Mouse (Mus musculus) layer of hippocampus, postnatal 10 days (tissue): Measurements from ENCODE around the gene Olfr1378. TPM values are rescaled to one million over a fixed set of nuclear protein-coding genes. Genes with fewer than 3 reads are reported as not detected.

Experiments
- DNase-seq, 2 experiments: peaks; one replicate each; pipeline ENCODE4 v3.0.0; 2021; ENCODE audit warnings: low spot score in 2 of 2
- long read RNA-seq: library from polyadenylated mRNA; stranded (forward); transcript quantifications from one replicate; pipeline ENCODE4 v2.0.0, GENCODE M21; 2023
- total RNA-seq, 2 experiments: library from RNA; stranded (reverse); gene quantifications; 2 replicates each; pipeline ENCODE4 v1.2.3; 2021

The Olfr1378 gene
- not detected for total RNA-seq
- long read RNA-seq: 0 reads

DNA sequence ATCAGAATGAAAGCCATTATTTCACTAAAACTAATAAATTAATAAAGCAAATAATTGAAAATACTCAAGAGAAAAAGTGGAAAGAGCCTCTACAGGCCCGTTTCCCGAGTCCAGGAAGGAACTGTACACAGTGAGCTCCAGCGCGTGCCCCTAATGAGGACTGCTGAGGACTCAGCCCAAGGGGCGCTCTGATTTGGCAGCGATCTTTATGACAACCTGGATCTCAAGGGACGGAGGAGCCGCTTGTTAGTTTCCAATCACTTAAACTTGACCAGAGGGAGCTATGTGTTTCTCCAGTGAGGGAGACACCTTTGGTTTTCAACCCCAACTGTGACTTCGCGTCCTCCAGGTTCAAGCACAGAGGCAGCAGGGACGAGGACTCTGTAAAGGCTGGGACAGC is at the start of gene Olfr1378:
TSS of gene Olfr1378 (plus strand) at position 301 of the 400 bp plus-strand sequence.
- no peak for DNase-seq

GRCm38 (mm10) chr11:50930469-50931014 is 35.8 kb upstream of the Olfr1378 start:
- peak; percentile 14 to 17 for DNase-seq

- DNase-seq: no peak
Measured at GRCm38 (mm10) chr11:50931021-50931420, 35.3 kb upstream of the Olfr1378 start.

GRCm38 (mm10) chr11:50931451-50931866 is 34.9 kb upstream of the Olfr1378 start, which contains the start of gene Zfp354b:
Gene Zfp354b, minus strand, starts transcription at chr11:50931633.
- DNase-seq: peak; percentile 79 to 85

- DNase-seq: no peak
Measured at GRCm38 (mm10) chr11:50932040-50932439, 34.3 kb upstream of the Olfr1378 start.

GRCm38 (mm10) chr11:50938435-50938834 is 27.9 kb upstream of the Olfr1378 start:
- no peak for DNase-seq

GRCm38 (mm10) chr11:50939621-50940366 is 26.5 kb upstream of the Olfr1378 start:
- DNase-seq: peak; percentile 27 to 30

DNA sequence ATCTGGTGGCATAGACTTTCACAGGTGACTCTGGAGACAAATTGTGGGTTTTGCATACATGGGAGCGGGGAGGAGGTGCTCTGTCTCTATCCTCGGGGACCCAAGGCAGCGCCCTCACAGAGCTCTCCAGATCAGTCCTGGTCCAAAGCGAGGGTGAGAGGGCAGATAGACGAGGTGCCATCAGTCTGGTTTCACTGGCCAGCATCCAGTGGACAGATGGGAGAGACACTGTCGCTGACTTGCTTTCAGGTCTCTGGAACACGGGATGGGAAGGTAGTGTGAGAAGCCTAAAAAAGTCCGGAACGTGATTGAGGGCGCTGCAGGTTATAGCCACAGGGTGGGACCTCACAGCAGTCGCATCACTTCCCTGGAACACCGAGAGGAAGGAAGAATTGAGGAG is 23.9 kb upstream of the Olfr1378 start:
- no peak for DNase-seq

DNA sequence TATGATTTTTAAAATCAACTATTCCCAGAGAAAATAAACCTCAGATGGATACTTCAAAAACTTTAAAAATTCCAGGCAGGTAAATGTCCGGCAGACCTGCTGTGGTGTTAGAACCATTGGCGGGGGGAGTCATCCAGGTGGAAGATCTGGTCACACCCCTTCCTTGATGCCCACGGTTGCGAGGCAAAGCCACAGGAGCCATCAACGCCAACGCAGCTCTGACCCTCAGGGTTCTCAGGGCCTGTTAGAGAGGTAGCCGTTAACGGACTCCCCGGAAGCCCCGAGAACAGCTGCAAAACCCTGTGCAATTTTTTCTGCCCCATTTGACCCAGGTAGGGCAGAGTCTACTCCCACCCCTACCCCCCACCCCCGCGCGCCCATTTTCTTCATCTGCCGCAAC is 22.8 kb upstream of the Olfr1378 start, which contains the start of gene 4933414I15Rik:
TSS of gene 4933414I15Rik (minus strand) at position 260 of the 400 bp plus-strand sequence.
- DNase-seq: no peak

DNA sequence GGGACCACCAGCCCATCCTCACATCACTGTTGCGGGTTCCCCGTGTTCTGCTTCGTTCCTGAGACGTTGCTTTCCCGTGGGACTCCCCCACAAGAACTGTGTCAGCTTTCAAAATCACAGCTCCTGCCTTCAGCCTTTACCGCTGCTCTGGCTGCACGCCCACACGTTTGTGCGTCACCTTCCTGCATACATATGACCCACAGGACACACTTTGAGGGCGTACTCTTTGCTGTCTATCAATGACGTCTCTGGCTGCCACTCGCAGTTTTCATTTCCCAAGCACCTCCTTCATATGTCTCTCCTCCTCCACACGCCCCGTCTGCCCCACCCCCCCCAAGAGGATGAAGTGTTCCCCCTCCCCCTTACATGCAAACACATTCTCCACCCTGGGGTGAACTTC is 14.0 kb upstream of the Olfr1378 start:
- DNase-seq: no peak

GRCm38 (mm10) chr11:50953665-50954064 is 12.7 kb upstream of the Olfr1378 start, which contains the start of gene Prop1:
Gene Prop1, minus strand, starts transcription at chr11:50953765.
- no peak for DNase-seq

DNA sequence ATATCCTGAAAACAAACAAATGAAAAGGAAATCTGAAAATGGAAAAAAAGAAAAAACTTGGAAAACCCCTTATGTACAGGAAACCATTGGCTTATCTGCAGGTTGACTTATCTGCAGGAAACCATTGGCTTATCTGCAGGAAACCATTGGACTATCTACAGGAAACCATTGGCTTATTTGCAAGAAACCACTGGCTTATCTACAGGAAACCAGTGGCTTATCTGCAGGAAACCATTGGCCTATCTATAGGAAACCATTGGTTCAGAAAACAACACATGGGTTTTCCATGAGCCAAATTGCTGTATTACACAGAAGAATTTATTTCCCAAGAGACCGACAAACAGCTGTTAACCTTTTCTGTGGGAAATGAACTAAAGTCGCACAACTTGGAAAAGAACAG is 1.4 kb upstream of the Olfr1378 start:
- DNase-seq: no peak

GRCm38 (mm10) chr11:50977216-50977615 is 10.9 kb downstream of the Olfr1378 start:
- DNase-seq: no peak

- no peak for DNase-seq
Measured at GRCm38 (mm10) chr11:50981667-50982066, 15.3 kb downstream of the Olfr1378 start, which contains the start of gene Olfr1377. Gene Olfr1377, plus strand, starts transcription at chr11:50981967.

GRCm38 (mm10) chr11:51003296-51003695 is 37.0 kb downstream of the Olfr1378 start, which contains the start of gene Olfr51:
Gene Olfr51, plus strand, starts transcription at chr11:51003596.
- DNase-seq: no peak

GRCm38 (mm10) chr11:51011821-51012220 is 45.5 kb downstream of the Olfr1378 start:
- no peak for DNase-seq

GRCm38 (mm10) chr11:51013936-51014335 is 47.6 kb downstream of the Olfr1378 start, which contains the start of gene Olfr54:
Gene Olfr54, plus strand, starts transcription at chr11:51014236.
- no peak for DNase-seq

GRCm38 (mm10) chr11:51016341-51016740 is 50.0 kb downstream of the Olfr1378 start:
- DNase-seq: no peak
